Mouse (Mus musculus): Measurements from ENCODE around the gene Il12a.

Il12a gene
- long read RNA-seq, experiment 1: 0 reads
- long read RNA-seq, experiment 2: 0 reads

DNA sequence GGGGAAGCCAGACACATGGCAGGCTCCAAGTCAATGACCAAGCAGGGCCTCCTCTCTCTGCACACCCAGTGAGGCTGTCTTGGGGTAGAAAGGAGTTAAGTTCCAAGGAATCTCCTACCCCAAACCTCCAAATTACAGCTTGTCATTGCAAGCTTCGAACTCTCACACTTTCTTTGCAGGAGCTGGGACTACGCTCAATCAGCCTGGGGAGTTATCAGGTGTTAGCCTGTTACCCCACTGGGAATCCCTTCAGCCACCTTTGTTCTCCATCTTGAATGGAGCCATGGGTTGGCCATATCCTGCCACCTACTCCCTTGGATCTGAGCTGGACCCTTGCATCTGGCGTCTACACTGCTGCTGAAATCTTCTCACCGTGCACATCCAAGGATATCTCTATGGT is at the start of gene Il12a:
Il12a (plus strand) TSS at position 301 of the 400 bp plus-strand sequence.
- intact Hi-C loops (cut with DNase I): loop anchor here (5.0 kb wide), 1 partner anchor 43 kb away; no protein-coding TSS in a partner anchor

DNA sequence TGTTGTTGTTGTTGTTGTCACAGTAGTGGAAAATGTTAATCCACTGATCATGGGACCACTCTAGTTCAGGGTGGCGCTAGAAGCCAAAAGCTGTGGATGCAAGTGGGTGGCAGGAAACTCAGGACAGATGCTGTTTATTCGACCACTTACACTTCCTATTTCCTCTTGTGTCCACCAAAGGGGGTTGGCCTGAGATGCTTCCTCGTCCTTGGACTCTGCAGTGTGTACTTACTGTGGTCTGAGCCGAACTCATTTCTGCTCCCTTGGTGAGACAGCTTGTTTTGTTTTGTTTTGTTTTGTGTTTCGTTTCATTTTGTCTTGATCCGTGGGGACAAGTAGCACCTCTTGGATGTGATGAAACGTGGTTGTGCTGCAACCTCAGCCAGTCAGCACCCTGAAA is 47.5 kb upstream of the Il12a start:
- intact Hi-C loops (cut with DNase I): no loop called here

DNA sequence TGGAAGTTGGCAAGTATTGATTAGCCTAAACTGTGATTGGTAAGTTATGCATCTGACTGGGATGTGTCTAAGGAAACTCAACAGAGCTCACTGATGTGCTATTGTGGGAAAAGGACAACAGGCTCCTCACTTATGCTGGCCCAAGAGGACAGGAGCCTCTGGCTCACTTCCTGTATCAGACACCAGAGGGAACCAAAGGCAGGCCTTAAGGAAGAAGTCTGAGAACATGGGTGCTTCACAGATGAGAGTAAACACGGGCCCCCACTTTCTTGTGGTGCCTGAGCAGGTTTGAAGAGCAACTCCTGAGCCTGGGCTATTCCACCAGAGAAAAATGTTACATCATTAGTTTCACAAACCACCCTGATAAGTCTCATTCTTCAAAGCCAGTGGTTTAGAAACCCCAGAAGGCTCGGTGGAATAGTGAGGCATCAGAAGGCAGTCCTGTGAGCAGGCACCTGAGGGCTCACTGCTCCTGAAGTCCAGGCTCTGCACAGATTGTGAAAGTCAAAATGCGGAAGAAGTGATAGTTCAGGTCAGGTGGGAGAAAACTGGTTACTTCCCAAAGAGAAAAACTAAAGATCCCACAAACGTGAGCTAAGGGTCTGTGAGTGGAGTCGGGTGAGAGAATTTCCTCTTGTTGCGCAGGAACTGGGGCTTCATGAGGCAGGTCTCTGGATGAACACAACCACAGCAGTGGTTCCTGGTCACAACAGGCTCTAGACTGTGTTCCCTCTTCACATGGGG is 43.9 kb upstream of the Il12a start:
- intact Hi-C loops (cut with DNase I): loop anchor here (5.0 kb wide), 1 partner anchor 46 kb away; the partner anchor contains the start of gene Il12a

DNA sequence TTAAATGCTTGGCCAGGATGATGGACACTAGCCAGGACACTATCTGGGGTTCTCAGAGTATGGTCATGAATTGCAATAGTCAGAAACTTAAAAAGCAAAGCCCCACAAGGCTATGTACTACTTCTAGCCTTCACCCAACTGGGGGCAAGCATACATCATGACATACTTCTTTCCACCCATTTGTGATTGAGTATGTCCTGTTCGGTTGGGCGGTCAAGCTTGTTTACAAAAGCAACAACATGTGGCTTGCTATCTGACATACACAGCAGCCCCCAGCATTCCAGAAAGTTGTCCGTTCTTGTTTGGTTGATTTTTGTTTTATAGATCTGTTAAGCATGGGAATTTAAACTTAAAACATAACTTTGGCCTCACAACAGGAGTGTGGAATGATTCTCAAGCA is 43.2 kb upstream of the Il12a start:
- intact Hi-C loops (cut with DNase I): loop anchor here (5.0 kb wide), 1 partner anchor 45 kb away; the partner anchor contains the start of gene Il12a

DNA sequence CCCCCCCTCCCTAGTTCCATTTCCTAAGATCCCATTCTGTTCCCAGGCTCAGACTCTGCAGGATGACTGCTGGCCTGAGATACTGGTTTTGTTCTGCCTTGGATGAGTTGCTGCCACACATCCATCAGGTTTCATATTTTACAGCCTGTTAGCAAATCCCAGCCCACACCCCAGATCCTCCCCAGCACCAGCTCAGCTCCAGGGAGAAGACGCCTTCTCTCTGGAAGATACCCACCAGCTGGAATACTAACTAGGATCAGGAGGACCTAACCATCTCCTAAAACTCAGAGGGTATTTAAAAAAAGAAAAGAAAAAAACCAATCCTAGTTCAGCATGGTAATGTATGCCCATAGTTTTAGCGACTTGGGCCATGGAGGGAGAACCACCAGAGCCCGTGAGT is 40.2 kb upstream of the Il12a start:
- intact Hi-C loops (cut with DNase I): no loop called here

DNA sequence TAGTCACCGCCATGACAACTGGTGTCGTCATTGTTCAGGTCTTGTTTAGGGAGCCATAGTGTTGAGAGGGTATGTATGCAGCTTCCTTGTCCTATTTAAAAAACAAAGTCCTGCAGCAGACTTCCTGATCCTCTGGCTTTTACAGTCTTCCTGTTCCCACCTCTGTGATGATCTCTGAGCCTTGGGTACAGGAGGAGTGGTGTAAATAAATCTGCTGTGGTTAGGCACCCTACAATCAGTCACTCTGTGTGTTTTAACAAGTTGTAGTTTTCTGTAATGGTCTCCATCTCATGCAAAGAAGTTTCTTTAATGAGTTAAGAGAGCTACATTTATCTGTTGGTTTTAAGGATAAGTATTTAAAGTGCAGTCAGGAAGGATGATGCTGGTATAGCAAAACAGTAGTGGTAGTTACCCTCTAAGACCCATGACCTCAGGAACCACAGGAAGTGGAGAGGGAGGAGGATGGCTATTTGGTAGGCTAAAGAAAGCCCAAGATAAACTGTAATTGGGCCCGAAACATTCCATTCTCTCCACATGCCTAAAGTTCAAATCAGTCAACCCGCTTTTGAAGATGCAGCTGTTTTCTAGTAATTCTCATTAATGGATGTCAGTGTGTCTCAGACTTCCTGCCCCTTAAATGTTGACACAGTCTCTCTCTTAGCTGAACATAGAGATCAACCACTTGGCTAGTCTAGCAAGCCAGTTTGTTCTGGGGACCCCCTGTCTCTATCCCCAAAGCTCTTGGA is 33.7 kb upstream of the Il12a start:
- intact Hi-C loops (cut with DNase I): no loop called here

DNA sequence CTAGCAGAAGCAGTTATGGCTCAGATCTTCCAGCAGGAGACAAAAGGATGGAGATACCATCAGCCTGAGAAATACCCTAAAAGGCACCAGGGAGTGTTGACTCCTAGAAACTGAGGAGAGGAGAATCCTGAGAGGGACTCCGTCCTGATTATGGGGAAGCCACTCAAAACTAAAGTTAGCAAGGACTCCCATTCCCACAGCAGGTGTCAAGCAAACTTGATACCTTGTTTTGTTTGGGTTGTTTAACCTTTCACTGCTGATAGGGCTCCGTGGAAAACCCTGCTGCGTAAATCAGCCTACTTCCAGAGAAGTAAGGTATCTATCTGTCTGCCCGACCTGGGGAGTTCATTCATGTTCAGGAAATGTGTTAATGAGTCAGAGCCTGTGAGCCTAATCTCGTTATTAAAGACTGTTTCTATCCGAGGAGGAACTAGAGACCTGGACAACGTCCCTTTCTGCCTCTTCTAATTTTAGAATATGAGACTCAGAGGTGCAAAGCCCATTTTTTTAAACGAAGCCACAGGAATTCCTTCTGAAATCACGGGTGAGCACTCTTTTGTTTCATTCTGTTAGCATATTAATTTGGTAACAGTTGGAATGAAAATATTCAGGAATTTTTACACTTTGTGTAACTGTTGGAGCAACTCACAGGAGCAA is 32.7 kb upstream of the Il12a start:
- intact Hi-C loops (cut with DNase I): no loop called here

DNA sequence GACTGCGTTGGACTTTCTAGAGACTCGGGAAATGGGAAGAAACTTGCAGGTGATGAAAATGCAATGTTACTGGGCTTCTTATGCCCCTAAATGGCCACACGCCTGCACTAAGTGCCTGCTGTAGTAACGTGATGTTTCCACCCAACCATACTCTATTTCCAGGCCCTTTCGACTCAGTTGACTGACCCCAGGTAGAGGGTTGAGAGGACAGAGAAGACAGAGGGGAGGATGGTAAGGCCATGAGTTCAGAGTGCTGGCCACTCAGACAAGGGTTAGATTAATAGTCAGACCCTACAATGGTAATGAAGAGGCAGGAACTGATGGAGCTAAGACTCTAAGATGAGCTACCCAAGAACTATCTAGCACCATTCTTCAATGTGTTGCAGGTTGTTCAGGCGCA is 30.4 kb upstream of the Il12a start:
- intact Hi-C loops (cut with DNase I): no loop called here

DNA sequence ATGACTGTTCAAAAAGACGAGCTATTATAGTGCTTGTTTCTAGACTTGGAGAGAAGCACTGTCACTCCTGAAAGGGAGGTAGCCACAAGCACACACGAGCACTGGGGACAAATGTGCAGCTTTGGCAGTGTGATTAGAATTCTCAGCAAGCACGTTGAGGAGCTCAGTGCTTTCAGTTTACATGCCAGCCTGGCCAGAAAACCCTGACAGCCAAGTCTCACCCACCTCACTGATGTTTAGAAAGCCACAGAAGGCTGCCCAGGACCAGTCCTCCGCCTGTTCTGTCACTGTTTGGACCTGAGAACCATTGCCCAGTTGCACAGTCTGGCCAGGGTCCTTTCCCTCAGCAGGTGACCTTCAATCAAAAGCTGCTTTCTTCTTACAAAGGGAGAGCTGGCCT is 29.9 kb upstream of the Il12a start:
- intact Hi-C loops (cut with DNase I): no loop called here

DNA sequence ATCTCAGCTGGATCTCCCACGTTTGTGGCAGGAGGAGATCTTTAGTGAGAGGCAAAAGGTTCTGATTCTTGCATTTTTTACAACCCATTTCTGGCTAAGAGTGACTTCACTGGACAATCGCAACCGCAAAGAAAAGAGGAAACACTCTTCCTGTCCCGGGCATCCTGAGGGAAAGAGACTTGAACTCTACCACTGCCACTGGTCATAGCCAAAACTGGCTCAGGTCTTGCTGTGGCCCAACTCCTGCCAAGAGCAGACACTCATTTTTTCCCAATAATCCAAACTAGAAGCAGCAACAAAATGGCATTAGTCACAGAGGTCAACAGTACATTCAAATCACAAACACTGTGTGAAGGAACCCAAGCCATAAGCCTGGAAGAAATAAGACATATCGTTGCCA is 28.1 kb upstream of the Il12a start:
- intact Hi-C loops (cut with DNase I): no loop called here

DNA sequence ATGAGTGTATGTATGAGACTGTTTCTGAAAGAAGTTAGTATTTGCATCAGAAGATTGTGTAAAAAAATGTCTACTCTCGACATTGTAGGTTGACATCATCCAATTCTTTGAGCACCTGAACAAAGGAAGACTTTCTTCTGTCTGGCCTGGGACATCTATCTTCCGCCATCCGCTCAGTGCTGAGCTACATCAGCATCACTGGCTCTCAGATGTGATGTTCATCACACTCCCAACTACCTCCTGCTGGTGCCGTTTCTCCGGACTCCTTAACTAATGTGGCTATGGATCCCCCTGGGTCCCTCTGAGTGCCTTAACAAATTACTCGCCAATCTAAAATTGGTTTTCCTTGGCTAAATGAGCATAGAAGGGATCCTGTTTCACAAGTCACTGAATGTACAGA is 26.1 kb upstream of the Il12a start:
- intact Hi-C loops (cut with DNase I): no loop called here

DNA sequence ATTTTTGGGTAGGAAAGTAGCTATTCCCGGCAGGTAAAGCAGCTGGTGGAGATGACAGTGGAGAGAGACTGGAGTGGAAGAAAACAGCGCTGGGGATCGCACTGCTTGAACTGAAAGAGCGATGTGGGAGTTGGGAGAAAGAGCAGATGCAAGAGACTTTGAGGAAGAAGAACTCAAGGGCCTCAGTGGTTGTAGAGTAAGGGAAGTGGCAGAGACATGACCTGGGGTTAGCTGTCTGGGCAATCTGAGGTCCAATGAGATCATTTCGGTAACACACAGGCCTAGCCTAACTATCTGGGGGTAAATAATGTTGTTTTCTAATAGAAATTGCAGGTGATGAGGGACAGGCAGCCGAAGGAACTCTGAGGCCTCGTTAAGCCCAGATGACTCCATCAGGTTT is 24.1 kb upstream of the Il12a start:
- intact Hi-C loops (cut with DNase I): no loop called here

DNA sequence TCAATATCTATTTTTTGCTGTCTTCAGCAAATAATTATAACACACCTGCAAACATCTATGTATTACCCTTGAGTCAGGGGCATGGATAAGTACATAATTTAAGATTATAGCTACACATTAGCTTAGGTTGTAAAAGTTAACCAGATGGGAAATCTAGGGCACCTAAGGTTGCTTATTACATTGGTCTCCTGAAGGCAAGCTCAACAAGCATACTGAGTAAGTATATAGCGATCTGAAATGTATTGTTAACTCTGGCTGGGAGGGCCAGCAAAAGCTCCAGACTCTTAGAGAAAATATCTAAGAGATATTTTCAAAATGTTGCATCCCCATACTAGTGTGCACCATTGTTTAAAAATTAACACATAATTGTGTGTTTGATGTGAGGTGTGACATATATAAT is 22.6 kb upstream of the Il12a start:
- intact Hi-C loops (cut with DNase I): no loop called here

DNA sequence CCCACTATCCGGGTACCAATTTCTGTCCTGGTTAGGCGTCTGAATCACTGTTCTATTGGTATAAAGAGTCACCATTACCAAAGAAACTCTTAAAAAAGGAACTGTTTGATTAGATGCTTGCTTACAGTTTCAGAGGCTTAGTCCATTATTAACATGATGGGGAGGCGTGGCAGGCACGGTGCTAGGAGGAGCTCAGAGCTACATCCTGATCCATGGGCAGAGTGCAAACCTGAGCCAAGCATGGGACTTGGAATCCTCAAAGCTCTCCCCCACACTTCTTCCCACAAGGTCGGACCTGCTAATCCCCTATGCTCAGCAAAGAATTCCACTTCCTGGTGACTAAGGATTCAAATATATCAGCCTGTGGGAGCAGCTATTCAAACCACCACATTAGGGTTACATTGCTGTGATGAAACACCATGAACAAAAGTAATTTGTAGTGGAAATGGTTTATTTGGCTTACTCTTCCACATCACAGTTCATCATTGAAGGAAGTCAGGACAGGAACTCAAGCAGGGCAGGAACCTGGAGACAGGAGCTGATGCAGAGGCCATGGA is 20.9 kb upstream of the Il12a start:
- intact Hi-C loops (cut with DNase I): no loop called here

DNA sequence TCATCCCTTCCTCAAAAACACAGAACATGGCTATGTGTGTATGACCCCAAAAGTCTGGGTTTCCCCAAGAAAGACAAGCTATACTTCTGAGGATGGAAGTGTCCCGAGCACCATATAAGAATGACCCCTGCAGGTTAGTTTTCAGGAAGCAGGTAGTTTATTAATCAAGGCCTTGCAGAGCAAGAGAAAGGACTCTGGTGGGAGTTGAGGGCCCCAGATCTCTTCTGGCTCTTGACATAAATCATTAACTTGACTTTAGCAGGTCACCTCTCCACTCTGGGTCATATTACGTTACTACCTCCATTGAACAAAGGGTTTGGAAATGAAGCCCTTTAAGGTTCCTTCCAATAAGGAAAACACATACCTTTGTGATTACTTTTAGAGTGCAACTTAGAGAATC is 15.7 kb upstream of the Il12a start:
- intact Hi-C loops (cut with DNase I): no loop called here

DNA sequence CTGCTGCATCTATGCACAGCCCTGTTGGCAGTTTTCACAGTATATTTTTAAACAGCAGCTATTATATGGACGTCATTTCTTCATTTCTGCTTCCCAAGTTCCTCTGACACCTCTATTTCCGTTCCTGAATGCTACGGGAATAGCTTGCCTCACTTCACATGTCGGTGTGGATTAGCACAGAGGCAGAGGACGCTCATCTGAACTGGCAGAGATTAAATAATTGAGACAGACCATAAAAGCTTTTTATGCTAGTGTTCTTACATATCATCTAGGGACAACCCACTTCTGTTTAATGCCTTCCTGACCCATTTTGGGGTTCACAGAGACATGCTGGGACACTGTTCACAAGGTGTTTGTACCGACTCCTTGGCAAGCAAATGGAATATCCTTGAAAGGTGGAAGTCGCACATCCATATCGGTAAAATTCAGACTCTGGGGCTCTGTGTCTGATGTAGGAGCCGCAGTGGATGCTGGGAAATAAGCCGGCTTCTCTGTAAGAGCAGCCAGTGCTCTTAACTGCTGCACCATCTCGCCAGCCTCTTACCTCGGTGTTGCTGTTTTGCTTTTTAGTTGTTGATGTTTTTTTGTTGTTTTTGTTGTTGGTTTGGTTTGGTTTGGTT is 15.1 kb upstream of the Il12a start:
- intact Hi-C loops (cut with DNase I): no loop called here

DNA sequence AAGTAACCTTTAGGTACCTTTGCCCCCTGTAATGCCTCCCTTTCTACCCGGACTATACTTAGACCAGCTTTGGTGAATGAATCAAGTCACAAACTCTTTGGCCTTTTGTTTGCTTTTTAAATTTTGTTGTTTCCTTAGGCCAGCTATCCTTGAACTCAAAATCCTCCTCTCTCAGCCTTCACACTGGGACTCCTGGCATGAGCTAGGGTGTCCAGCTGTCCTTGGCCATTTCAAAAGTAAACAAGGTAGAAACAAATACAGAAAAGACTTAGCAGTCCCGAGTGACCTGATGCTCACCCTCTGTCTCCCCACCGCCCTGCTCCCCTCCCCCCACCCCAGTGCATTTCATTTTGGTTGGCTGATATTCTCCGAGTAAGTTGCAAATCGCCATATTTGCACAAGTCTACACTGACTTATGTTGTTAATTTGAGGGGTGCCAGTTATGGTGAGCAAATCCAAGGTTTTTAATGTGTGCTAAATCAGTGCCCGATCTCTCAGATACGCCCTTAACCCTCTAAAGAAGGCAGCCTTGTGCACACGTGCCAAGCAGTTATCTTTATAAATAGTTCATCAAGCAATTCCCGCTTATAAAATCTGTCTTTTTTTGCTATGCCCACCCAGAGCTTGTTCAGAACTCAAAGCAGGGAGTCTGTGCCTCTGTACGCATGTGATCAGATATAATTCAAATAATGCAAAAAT is 14.3 kb upstream of the Il12a start:
- intact Hi-C loops (cut with DNase I): no loop called here

DNA sequence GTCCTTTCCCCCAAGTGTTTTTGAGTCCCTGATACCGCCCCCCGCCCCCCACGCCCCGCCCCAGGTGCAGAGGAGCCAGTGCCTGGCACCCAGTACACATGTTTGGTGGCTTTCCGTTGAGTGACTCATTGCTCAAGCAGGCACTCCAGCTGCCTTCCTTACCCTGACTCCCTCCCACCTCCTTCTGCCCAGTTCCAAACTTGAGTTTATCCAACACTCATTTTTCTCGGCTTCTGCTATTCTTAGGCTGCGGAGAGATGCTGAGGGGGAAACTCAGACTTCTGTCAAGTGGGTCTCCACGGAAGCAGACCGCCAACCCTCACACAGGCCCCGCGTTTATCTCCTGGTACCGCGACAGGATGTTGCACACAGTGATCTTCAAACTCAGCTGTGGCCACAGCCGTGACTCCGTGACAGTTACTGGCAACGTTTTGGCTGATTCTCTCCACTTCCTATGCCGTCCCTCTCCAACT is 13.6 kb upstream of the Il12a start:
- intact Hi-C loops (cut with DNase I): no loop called here

DNA sequence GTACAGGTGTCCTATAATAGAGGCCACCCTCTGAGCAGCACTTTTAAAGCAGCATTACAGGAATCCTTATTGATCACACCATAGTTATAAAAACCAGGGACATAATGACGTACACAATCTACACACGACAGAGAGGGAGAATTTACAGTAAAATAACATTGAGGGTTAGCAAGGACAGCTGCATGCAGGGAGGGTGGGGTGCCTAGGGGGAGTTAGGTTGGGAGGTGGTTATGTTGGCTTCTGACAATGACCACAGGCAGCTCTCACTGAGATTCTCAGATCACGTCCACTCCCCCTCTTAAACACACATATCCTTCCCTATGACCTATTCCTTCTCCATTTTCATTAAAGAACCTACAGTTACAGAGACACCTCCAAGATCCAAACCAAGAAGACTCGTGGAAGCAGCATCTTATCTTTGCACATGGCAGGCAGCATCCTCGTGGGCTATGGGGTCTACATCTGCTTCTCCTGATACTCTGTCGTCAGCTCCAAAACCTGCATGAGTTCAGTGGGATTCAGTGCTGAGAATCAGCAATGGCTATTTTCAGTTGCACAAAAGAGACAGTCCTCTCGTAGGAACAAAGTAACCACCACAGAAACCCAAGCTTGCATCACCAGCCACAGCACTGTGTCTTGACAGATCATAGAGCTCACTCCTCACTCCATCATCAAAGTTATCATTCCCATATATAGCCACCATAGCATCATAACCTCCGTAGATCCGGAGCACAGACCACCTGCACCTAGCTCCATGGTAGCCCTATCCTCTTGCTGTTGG is 11.4 kb upstream of the Il12a start:
- intact Hi-C loops (cut with DNase I): no loop called here

DNA sequence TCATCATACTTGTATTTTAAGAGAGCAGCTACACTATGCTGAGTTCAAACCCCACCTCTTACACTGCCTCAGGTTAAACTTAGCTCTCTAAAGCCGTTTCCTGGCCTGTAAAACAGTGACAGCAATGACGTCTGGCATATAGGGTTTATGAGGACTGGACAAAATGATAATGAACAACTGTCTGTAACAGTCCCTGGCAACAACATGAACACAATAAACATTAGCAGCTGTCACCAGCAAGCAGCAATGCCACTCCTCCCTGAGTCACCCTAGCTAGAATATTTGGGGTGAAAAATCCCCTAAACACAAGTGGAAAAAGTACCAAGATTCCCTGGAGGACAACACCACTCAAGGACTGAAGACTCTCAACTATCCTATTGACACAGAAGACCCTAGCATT is 6.9 kb upstream of the Il12a start:
- intact Hi-C loops (cut with DNase I): no loop called here
